Mouse (Mus musculus) urinary bladder, postnatal 10 days (tissue): ENCODE measurements around the gene Deup1.
"Not testable (repeated sequence)": the region's sequence is repeated elsewhere in the genome, so short reads cannot be mapped to it uniquely, and the experiment has no call there.

Experiments
- DNase-seq: peaks from one replicate; pipeline ENCODE4 v3.0.0; 2022; ENCODE audit warnings: low spot score

The Deup1 gene

DNA sequence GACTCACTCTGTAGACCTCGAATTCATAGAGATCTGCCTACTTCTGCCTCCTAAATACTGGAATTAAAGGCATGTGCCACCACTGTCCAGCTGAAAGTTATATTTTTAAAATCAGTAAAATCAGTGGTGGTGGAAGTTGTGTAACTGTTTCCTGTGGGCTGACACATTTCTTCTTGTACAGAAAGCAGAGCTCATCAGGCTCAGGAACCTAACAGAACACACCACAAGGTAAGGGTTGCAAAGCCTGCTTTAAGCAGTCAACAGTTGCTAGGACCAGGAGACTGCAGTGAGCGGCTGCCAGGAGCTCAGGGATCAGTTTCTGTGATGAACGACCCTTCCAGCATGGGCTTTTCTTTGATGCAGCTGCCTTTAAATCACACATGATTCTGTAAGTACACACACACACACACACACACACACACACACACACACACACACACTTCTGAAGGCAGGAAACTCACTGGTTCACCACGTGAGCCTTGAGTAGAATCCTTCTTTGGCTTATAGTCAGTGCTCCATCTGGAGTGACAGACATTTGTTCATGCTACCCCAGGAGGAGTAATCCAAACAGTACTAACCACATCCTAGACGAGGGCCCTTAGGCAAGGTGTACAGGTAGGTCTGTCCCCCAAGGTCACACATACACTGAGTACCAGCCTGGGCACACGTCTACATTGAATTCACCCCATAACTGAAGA lies 40.4 kb downstream of the Deup1 start:
- DNase-seq, result no peak

GRCm38 (mm10) chr9:15585956-15586355 lies 41.8 kb downstream of the Deup1 start:
- no peak for DNase-seq

GRCm38 (mm10) chr9:15584209-15584608 lies 43.5 kb downstream of the Deup1 start:
- no peak for DNase-seq

GRCm38 (mm10) chr9:15582026-15582425 lies 45.7 kb downstream of the Deup1 start:
- DNase-seq, result no peak

DNA sequence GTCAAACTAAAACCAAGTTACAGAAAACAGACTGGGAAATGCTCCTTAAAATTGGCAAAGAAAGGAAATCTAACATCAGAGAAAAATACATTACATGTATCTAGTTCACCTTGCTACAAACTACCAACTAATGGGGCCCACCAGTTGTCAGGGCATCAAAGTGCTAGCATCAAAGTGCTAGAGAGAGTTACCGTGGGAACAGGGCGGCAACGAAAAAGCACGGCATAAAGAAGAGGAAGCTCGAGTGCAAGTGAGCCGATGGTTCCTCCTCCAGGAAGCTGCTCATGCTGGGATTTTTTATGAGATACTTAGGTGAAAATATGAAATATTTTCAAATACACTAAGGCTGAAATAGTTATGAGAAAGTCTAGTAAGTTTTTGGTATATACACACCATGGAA lies 47.6 kb downstream of the Deup1 start:
- DNase-seq, result no peak

DNA sequence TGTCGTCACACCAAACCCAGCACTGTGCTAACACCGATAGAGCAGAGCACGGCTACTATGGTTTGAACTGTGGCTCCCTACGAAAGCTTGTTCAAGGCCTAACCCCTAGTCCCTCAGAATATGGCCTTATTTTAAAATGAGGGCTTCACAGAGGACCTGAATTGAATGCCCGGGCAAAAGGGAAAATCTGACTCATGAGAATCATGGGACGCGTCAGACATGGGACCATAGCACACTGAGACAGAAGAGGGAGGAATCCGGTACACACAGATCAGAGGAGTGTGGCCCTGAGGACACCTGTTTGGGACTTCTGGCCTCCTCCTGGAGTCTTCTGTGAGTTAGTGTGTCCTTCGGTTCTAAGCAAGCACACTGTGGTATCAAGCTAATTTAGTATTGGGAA lies 48.8 kb downstream of the Deup1 start:
- no peak for DNase-seq

- no peak for DNase-seq
These were observed 49.3 kb downstream of the Deup1 start for GRCm38 (mm10) chr9:15578427-15578826.

GRCm38 (mm10) chr9:15574750-15575454 lies 52.8 kb downstream of the Deup1 start:
- DNase-seq, result no peak

DNA sequence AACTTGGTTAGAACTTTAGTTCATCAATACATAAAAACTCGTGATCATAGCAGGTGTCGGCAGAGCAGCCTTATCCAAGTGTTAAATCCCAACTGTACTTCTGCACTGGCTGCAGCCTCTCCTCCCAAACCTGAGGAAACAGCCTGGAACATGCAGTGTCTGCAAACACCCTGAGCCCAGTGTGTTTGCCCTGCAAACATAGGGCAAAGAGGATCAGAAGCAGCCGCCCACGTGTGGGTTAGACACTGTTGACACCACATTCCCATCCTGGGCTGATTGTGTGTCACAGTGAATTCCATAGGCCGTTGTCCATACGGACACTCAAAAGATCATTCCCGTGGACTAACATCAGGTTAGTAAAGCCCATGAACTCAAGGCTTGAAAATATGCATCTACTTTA lies 65.4 kb downstream of the Deup1 start:
- DNase-seq, result no peak

DNA sequence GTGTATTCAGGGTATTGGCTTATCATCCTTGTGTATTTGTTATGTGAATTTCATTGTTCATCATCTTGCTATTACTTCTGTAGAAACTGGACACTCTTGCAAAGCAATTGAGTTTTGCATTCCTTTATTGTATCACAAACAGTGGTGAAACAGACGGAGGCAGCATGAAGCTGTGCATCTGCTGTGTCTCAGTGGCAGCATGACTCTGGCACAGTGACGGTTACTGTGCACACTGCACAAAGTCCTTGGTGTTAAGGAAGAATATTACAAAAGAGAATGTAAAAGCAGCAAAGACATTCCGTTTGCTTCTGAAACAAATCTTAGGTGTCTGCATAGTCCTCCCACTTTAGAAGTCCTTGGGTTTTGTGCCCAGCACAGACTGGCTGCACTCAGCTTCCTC lies 67.3 kb downstream of the Deup1 start:
- DNase-seq, result no peak

- no peak for DNase-seq
These were observed 74.4 kb downstream of the Deup1 start for GRCm38 (mm10) chr9:15553322-15553721.

GRCm38 (mm10) chr9:15551933-15552851 lies 75.5 kb downstream of the Deup1 start:
- DNase-seq, result no peak

GRCm38 (mm10) chr9:15551073-15551472 lies 76.7 kb downstream of the Deup1 start:
- DNase-seq, result not testable (repeated sequence)

DNA sequence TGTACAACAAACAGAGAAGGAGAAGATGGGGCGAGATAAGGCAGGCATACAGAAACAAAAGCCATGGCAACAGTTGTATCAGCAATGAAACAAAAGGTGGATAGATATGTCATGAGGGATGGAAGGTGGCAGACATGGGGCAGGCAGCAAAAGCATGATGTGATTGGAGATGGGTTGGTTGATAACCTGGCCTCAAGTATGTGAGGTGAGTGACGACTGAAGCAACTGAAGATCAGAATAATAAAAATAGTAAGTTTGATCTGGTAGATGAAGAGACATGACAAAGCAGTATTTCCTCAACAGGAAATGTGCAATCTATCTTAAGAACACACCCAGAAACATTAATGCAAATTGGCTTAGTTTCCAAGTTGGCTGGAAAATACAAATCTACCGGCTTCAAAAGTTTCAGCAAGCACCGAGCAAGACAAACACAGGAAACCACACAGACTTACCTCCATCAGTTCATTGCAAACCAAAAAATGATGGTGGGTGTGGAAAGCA lies 77.2 kb downstream of the Deup1 start:
- DNase-seq, result no peak

DNA sequence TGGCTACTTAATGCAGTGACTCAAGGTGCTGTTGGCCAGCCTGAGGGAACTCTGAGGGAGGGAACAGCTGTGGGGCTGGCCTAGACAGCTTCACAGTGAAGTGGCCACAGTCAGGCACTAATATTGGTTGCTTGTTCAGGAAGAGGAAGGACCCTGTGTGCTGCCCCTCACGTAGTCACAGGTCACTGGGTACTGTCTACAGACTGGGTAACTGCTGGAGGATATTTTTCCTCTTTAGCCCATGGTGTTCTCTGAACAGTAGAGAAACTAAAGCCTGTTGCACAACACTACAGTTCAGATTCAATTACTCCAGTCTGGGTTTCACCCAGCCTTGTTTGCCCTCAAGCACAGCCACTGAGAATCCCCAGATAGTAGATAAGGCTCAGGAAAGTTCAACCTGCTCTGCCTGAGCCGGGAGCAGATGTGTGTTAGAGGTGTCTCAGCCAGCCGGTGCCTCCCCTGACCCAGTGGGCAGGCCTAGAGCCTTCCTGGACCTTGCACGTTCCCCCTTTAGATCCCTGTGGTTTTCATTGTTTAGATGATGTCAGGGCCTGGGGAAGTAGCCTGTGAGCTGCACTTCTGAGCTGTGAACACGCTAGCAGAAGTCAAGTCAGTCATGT lies 85.9 kb downstream of the Deup1 start:
- no peak for DNase-seq

DNA sequence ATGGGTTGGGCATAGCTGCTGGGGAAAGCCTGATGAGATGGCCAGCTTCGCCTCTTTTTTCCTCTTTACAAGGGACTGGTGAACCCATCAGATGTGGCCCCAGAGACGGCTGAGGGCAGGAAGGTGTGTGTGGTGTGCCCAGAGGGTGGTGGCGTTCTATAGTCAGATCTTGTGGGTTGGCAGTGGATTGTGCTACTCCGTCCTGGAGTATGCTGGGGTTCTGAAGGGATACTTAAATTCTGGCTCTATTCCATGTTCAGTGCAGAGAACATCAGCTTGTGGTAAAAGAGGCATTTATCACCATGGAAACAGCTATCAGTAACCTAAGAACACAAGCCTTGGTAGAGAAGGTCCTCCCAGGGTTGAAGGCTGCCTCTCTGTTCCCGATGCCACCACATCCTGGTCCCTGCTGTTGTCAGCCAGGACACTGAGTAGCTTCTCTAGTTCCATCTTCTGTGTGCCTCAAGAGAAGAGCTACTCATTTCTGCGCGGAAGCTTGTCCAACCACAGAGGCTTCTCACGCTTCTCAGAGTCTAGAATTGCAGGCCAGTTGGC lies 88.7 kb downstream of the Deup1 start:
- no peak for DNase-seq

GRCm38 (mm10) chr9:15537455-15538048 lies 90.2 kb downstream of the Deup1 start:
- no peak for DNase-seq

- DNase-seq, result no peak
These were observed 90.8 kb downstream of the Deup1 start for GRCm38 (mm10) chr9:15536861-15537426.

- DNase-seq, result no peak
These were observed 92.3 kb downstream of the Deup1 start for GRCm38 (mm10) chr9:15535418-15535817.

GRCm38 (mm10) chr9:15534110-15534509 lies 93.6 kb downstream of the Deup1 start:
- no peak for DNase-seq
